Mouse (Mus musculus) liver, adult 2 months (tissue): Measurements from ENCODE around the gene Ttll5. TPM values are rescaled to one million over a fixed set of nuclear protein-coding genes. Genes with fewer than 3 reads are reported as not detected.

ENCODE experiments used
- DNase-seq: peaks from one replicate; pipeline ENCODE4 v3.0.0-alpha.2; 2011; ENCODE audit warnings: low read depth, low spot score; ENCODE audit errors: extremely low read depth
- H3K27ac ChIP-seq: fragments of 200-500 bp; replicated peaks from 2 replicates; pipeline ENCODE4 v1.5.1; 2012; ENCODE audit warnings: low read depth, mild to moderate bottlenecking, control low read depth, inconsistent platforms, low read length; ENCODE audit not compliant: insufficient read depth
- H3K27me3 ChIP-seq: fragments of 200-500 bp; 2 replicates; pipeline ENCODE4 v1.6.1; 2012; ENCODE audit warnings: mild to moderate bottlenecking, moderate library complexity, low read length, inconsistent platforms; ENCODE audit not compliant: control insufficient read depth, insufficient read depth
- H3K36me3 ChIP-seq: fragments of 200-500 bp; 2 replicates; pipeline ENCODE4 v1.6.1; 2012; ENCODE audit warnings: low read length, inconsistent platforms; ENCODE audit not compliant: control insufficient read depth, insufficient read depth
- H3K4me1 ChIP-seq: fragments of 200-500 bp; 2 replicates; pipeline ENCODE4 v1.6.1; 2011; ENCODE audit warnings: low read length; ENCODE audit not compliant: control insufficient read depth, insufficient read depth
- H3K4me3 ChIP-seq: fragments of 200-500 bp; 2 replicates; pipeline ENCODE4 v1.5.1; 2011; ENCODE audit warnings: low read depth, mild to moderate bottlenecking, control low read depth, low read length, moderate library complexity; ENCODE audit not compliant: insufficient read depth
- H3K79me2 ChIP-seq: fragments of 200-500 bp; 2 replicates; pipeline ENCODE4 v1.6.1; 2012; ENCODE audit warnings: inconsistent platforms, mild to moderate bottlenecking, low read length, moderate library complexity; ENCODE audit not compliant: control insufficient read depth, insufficient read depth
- H3K9ac ChIP-seq: fragments of 200-500 bp; 2 replicates; pipeline ENCODE4 v1.6.1; 2012; ENCODE audit warnings: low read depth, mild to moderate bottlenecking, control low read depth, inconsistent platforms, low read length
- CTCF ChIP-seq: fragments of 200-500 bp; IDR thresholded peaks from 2 replicates; pipeline ENCODE4 v1.5.1; 2011; ENCODE audit warnings: low read depth, low read length, control low read depth
- POLR2A ChIP-seq: fragments of 200-500 bp; IDR thresholded peaks from 2 replicates; pipeline ENCODE4 v1.6.1; 2011; ENCODE audit warnings: low read length, control low read depth; ENCODE audit not compliant: insufficient read depth; ENCODE audit errors: extremely low read depth
- WGBS: fragments of 180-500 bp; shearing (Covaris S2); methylation state at CpG from one replicate; pipeline ENCODE4 v1.1.7; 2018; 5-methylcytosine and 5-hydroxymethylcytosine counted together
- polyA plus RNA-seq: library from polyadenylated mRNA; depleted of rRNA; stranded (reverse); fragments of >200 nt; gene quantifications from 2 replicates; pipeline ENCODE4 v1.2.3, GENCODE M21; 2012
- total RNA-seq: library from RNA; depleted of rRNA; stranded (reverse); fragments of >200 nt; gene quantifications from 2 replicates; pipeline ENCODE4 v1.2.3, GENCODE M21; 2014

The Ttll5 gene
- total and polyA plus RNA-seq, 2 experiments: 7.6 to 13.1 TPM

GRCm38 (mm10) chr12:85950371-85950770, 125.9 kb downstream of the Ttll5 start:
- Histone ChIP-seq H3K27me3 (no peaks in the 10 kb centered on the region), H3K4me1 (no peaks in the 10 kb centered on the region), H3K36me3 (no peaks in the 10 kb centered on the region; the same call in 1 of the 2 replicates), H3K9ac (no peak overlapping the region), H3K4me3 (no peak overlapping the region), H3K79me2 (no peaks in the 10 kb centered on the region), H3K27ac (no peak overlapping the region)
- WGBS: 71% methylated on average over 6 of the region's 6 CpGs
- no peak for TF ChIP-seq POLR2A
- TF ChIP-seq CTCF: no peak
- DNase-seq: no peak

- Histone ChIP-seq H3K36me3 (no peaks in the 10 kb centered on the region; the same call in 1 of the 2 replicates), H3K9ac (no peak overlapping the region), H3K27ac (no peak overlapping the region), H3K4me1 (no peaks in the 10 kb centered on the region), H3K4me3 (no peak overlapping the region), H3K27me3 (no peaks in the 10 kb centered on the region), H3K79me2 (no peaks in the 10 kb centered on the region)
- no peak for TF ChIP-seq CTCF
- no peak for TF ChIP-seq POLR2A
- DNase-seq: peak; percentile 67
- 37% methylated on average over 4 of the region's 4 CpGs for WGBS
Observed at GRCm38 (mm10) chr12:85951036-85951435, 126.6 kb downstream of the Ttll5 start.

GRCm38 (mm10) chr12:85951822-85952221, 127.4 kb downstream of the Ttll5 start:
- Histone ChIP-seq H3K27ac (no peak overlapping the region), H3K9ac (no peak overlapping the region), H3K27me3 (no peaks in the 10 kb centered on the region), H3K79me2 (no peaks in the 10 kb centered on the region), H3K4me3 (no peak overlapping the region), H3K4me1 (no peaks in the 10 kb centered on the region), H3K36me3 (no peaks in the 10 kb centered on the region; the same call in 1 of the 2 replicates)
- TF ChIP-seq CTCF (peak; percentile 37; the same call in 1 of the 2 replicates), POLR2A (no peak)
- WGBS: 94% methylated on average over 1 of the region's 1 CpGs
- DNase-seq: no peak

DNA sequence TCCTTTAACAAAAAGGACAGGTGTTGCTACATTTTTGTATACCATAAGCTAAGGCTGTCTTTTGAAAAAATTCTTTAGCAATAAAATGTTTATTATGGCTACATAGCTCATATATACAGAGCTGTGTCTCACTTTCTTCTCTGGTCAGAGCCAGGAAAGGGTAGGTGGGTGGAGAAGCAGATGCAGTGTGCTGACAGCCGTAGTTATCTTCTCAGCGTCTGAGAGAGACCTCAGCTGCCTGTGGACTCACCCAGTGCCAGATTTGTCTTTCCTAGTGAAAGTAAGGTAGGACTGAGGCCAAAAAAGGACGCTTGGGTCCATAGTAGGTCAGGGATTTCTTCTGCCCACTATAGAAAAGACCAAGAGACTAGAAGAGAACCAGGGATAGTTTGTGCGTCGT, 127.9 kb downstream of the Ttll5 start:
- no peaks in the 10 kb centered on the region for H3K4me1 ChIP-seq
- 90% methylated on average over 5 of the region's 5 CpGs for WGBS
- no peaks in the 10 kb centered on the region; the same call in 1 of the 2 replicates for H3K36me3 ChIP-seq
- TF ChIP-seq CTCF (no peak), POLR2A (no peak)
- no peak overlapping the region for H3K27ac ChIP-seq
- no peaks in the 10 kb centered on the region for H3K79me2 ChIP-seq
- no peak overlapping the region for H3K4me3 ChIP-seq
- H3K9ac ChIP-seq: no peak overlapping the region
- H3K27me3 ChIP-seq: no peaks in the 10 kb centered on the region
- no peak for DNase-seq

GRCm38 (mm10) chr12:85954167-85954566, 129.7 kb downstream of the Ttll5 start:
- Histone ChIP-seq H3K4me1 (no peaks in the 10 kb centered on the region), H3K4me3 (no peak overlapping the region), H3K27ac (no peak overlapping the region), H3K36me3 (no peaks in the 10 kb centered on the region), H3K27me3 (no peaks in the 10 kb centered on the region), H3K9ac (no peak overlapping the region), H3K79me2 (no peaks in the 10 kb centered on the region)
- DNase-seq: no peak
- no peak for TF ChIP-seq POLR2A
- TF ChIP-seq CTCF: peak; percentile 29; the same call in 1 of the 2 replicates
- 89% methylated on average over 3 of the region's 3 CpGs for WGBS

GRCm38 (mm10) chr12:85955062-85955461, 130.6 kb downstream of the Ttll5 start:
- WGBS: 89% methylated on average over 8 of the region's 8 CpGs
- no peak overlapping the region for H3K27ac ChIP-seq
- no peak for DNase-seq
- H3K79me2 ChIP-seq: no peaks in the 10 kb centered on the region
- H3K9ac ChIP-seq: no peak overlapping the region
- no peaks in the 10 kb centered on the region for H3K27me3 ChIP-seq
- no peak overlapping the region for H3K4me3 ChIP-seq
- no peaks in the 10 kb centered on the region for H3K4me1 ChIP-seq
- no peaks in the 10 kb centered on the region for H3K36me3 ChIP-seq
- TF ChIP-seq CTCF: no peak
- TF ChIP-seq POLR2A: no peak
